Comparison of ENCODE assay signal across 8 mouse cellular contexts in genomic region chr10:127165354-127165653, GRCm38 (mm10). TPM values are rescaled to one million over a fixed set of nuclear protein-coding genes. Genes with fewer than 3 reads are reported as not detected.
DNase-seq lines count a peak whose midpoint lies in the region; ATAC-seq and TF ChIP-seq lines count a peak whose summit lies in the region.

No protein-coding gene starts in this region.

- H3K27ac ChIP-seq in embryonic facial prominence, embryonic 15.5 days (replicated peaks): no peak overlapping the region; the same call in 1 of the 2 replicates
- H3K27ac ChIP-seq in intestine, embryonic 15.5 days: peak overlapping the region; percentile 84
- peak overlapping the region; percentile 66; the same call in 1 of the 2 replicates for H3K27ac ChIP-seq in neural tube, embryonic 12.5 days

- no peak for TF ChIP-seq CTCF in lung, adult 2 months (IDR thresholded peaks at IDR 0.05; ENCODE audit: insufficient read depth, low read length)

- peak overlapping the region; percentile 47 for H3K9ac ChIP-seq in embryonic facial prominence, embryonic 15.5 days
- peak overlapping the region; percentile 62 for H3K9ac ChIP-seq in intestine, embryonic 15.5 days
- peak overlapping the region; percentile 86 for H3K9ac ChIP-seq in neural tube, embryonic 12.5 days

- peaks cover 45% of the 10 kb centered on the region for H3K27me3 ChIP-seq in embryonic facial prominence, embryonic 15.5 days
- peaks cover 29% of the 10 kb centered on the region for H3K27me3 ChIP-seq in intestine, embryonic 15.5 days (replicated peaks)
- H3K27me3 ChIP-seq in neural tube, embryonic 12.5 days (replicated peaks): peaks cover 46% of the 10 kb centered on the region

- TF ChIP-seq POLR2A in lung, adult 2 months (IDR thresholded peaks at IDR 0.05; ENCODE audit: borderline replicate concordance, extremely low read depth, low read depth, low read length): no peak

- DNase-seq in lung, adult 2 months: peak; percentile 71
- DNase-seq in lung, postnatal 25 days (ENCODE audit: low spot score): no peak
- no peak for DNase-seq in retina, embryonic 14.5 days (ENCODE audit: low spot score)
- no peak for DNase-seq in frontal cortex, postnatal 10 days (ENCODE audit: low spot score in 2 of 2)
- no peak for DNase-seq in thymus, postnatal 36 days

- H3K36me3 ChIP-seq in embryonic facial prominence, embryonic 15.5 days: no peaks in the 10 kb centered on the region
- no peaks in the 10 kb centered on the region for H3K36me3 ChIP-seq in intestine, embryonic 15.5 days
- H3K36me3 ChIP-seq in neural tube, embryonic 12.5 days: no peaks in the 10 kb centered on the region

- WGBS in lung, adult 2 months: under 1% methylated on average over 42 of the region's 42 CpGs
- 0% methylated on average over 38 of the region's 42 CpGs for WGBS in embryonic facial prominence, embryonic 15.5 days
- WGBS in intestine, embryonic 15.5 days: under 1% methylated on average over 42 of the region's 42 CpGs
- WGBS in neural tube, embryonic 12.5 days: under 1% methylated on average over 39 of the region's 42 CpGs

- no peaks in the 10 kb centered on the region for H3K9me3 ChIP-seq in embryonic facial prominence, embryonic 15.5 days (replicated peaks)
- H3K9me3 ChIP-seq in intestine, embryonic 15.5 days: no peaks in the 10 kb centered on the region
- no peaks in the 10 kb centered on the region for H3K9me3 ChIP-seq in neural tube, embryonic 12.5 days

- ATAC-seq in embryonic facial prominence, embryonic 15.5 days (ENCODE audit: insufficient number of reproducible peaks, low FRiP score, low TSS enrichment, low read depth): peak; percentile 5; the same call in 1 of the 2 replicates
- ATAC-seq in intestine, embryonic 15.5 days: peak; percentile 48
- peak; percentile 57 for ATAC-seq in neural tube, embryonic 12.5 days (ENCODE audit: low FRiP score, low read depth)

- H3K4me2 ChIP-seq in embryonic facial prominence, embryonic 15.5 days (replicated peaks): peak overlapping the region; percentile 100
- peak overlapping the region; percentile 99 for H3K4me2 ChIP-seq in intestine, embryonic 15.5 days (replicated peaks)
- H3K4me2 ChIP-seq in neural tube, embryonic 12.5 days (replicated peaks): peak overlapping the region; percentile 99

- peaks cover 3% of the 10 kb centered on the region; the same call in 1 of the 2 replicates for H3K4me1 ChIP-seq in lung, adult 2 months (ENCODE audit: control insufficient read depth, insufficient read depth, low read length)
- peaks cover 24% of the 10 kb centered on the region for H3K4me1 ChIP-seq in embryonic facial prominence, embryonic 15.5 days
- H3K4me1 ChIP-seq in intestine, embryonic 15.5 days (replicated peaks): peaks cover 17% of the 10 kb centered on the region
- H3K4me1 ChIP-seq in neural tube, embryonic 12.5 days: peaks cover 25% of the 10 kb centered on the region

- peak overlapping the region; percentile 75 for H3K4me3 ChIP-seq in lung, adult 2 months (replicated peaks; ENCODE audit: extremely low read depth, low read depth, low read length)
- peak overlapping the region; percentile 62 for H3K4me3 ChIP-seq in embryonic facial prominence, embryonic 15.5 days (replicated peaks)
- H3K4me3 ChIP-seq in intestine, embryonic 15.5 days (replicated peaks): peak overlapping the region; percentile 66
- peak overlapping the region; percentile 67 for H3K4me3 ChIP-seq in neural tube, embryonic 12.5 days

RNA-seq across cellular contexts. Expression of gene B4galnt1, which starts 0.3 kb away (rescaled TPM):
- polyA plus RNA-seq in lung, adult 2 months (2012; rRNA removed): 70.8 and 81.2 TPM in 2 replicates
- 11.0 and 12.7 TPM in 2 replicates for polyA plus RNA-seq in embryonic facial prominence, embryonic 15.5 days (2015; fragmentation: Nextera tagmentation; extraction: Ambion mirVana)
- 52.5 and 55.2 TPM in 2 replicates for polyA plus RNA-seq in intestine, embryonic 15.5 days (2015; fragmentation: Nextera tagmentation; extraction: Ambion mirVana)
- 29.2 and 31.5 TPM in 2 replicates for polyA plus RNA-seq in neural tube, embryonic 12.5 days (2016; fragmentation: Nextera tagmentation; extraction: Ambion mirVana)

RNA-seq across cellular contexts. Expression of gene Slc26a10, which starts 15.1 kb away (rescaled TPM):
- 3.5 and 7.4 TPM in 2 replicates for polyA plus RNA-seq in lung, adult 2 months (2012; rRNA removed)
- 1.6 and 1.9 TPM in 2 replicates for polyA plus RNA-seq in embryonic facial prominence, embryonic 15.5 days (2015; fragmentation: Nextera tagmentation; extraction: Ambion mirVana)
- 0.98 and 1.1 TPM in 2 replicates for polyA plus RNA-seq in intestine, embryonic 15.5 days (2015; fragmentation: Nextera tagmentation; extraction: Ambion mirVana)
- 1.5 and 1.8 TPM in 2 replicates for polyA plus RNA-seq in neural tube, embryonic 12.5 days (2016; fragmentation: Nextera tagmentation; extraction: Ambion mirVana)

RNA-seq across cellular contexts. Expression of gene Arhgef25, which starts 24.6 kb away (rescaled TPM):
- 29.1 and 36.7 TPM in 2 replicates for polyA plus RNA-seq in lung, adult 2 months (2012; rRNA removed)
- polyA plus RNA-seq in embryonic facial prominence, embryonic 15.5 days (2015; fragmentation: Nextera tagmentation; extraction: Ambion mirVana): 116 TPM in 2 replicates
- polyA plus RNA-seq in intestine, embryonic 15.5 days (2015; fragmentation: Nextera tagmentation; extraction: Ambion mirVana): 46.8 and 50.4 TPM in 2 replicates
- 43.3 and 43.6 TPM in 2 replicates for polyA plus RNA-seq in neural tube, embryonic 12.5 days (2016; fragmentation: Nextera tagmentation; extraction: Ambion mirVana)

RNA-seq across cellular contexts. Expression of gene Dtx3, which starts 30.2 kb away (rescaled TPM):
- 134 and 157 TPM in 2 replicates for polyA plus RNA-seq in lung, adult 2 months (2012; rRNA removed)
- polyA plus RNA-seq in embryonic facial prominence, embryonic 15.5 days (2015; fragmentation: Nextera tagmentation; extraction: Ambion mirVana): 152 and 179 TPM in 2 replicates
- 70.6 and 75.4 TPM in 2 replicates for polyA plus RNA-seq in intestine, embryonic 15.5 days (2015; fragmentation: Nextera tagmentation; extraction: Ambion mirVana)
- 189 and 199 TPM in 2 replicates for polyA plus RNA-seq in neural tube, embryonic 12.5 days (2016; fragmentation: Nextera tagmentation; extraction: Ambion mirVana)

RNA-seq across cellular contexts. Expression of gene Os9, which starts 44.4 kb away (rescaled TPM):
- polyA plus RNA-seq in lung, adult 2 months (2012; rRNA removed): 89.5 and 111 TPM in 2 replicates
- polyA plus RNA-seq in embryonic facial prominence, embryonic 15.5 days (2015; fragmentation: Nextera tagmentation; extraction: Ambion mirVana): 101 TPM in 2 replicates
- polyA plus RNA-seq in intestine, embryonic 15.5 days (2015; fragmentation: Nextera tagmentation; extraction: Ambion mirVana): 93.0 and 104 TPM in 2 replicates
- 118 and 123 TPM in 2 replicates for polyA plus RNA-seq in neural tube, embryonic 12.5 days (2016; fragmentation: Nextera tagmentation; extraction: Ambion mirVana)

Comparison
In these comparisons a context has a peak if more than half of its experiments do, and no peak if none do; other contexts are left out.
1. ATAC-seq: peak in every context shown above with its lines; median percentile 57 in neural tube, embryonic 12.5 days; 48 in intestine, embryonic 15.5 days; 5 in embryonic facial prominence, embryonic 15.5 days.